Mouse (Mus musculus) forebrain, embryonic 13.5 days (tissue): ENCODE results near the gene Map7. TPM values are rescaled to one million over a fixed set of nuclear protein-coding genes. Genes with fewer than 3 reads are reported as not detected.

Source experiments
- ATAC-seq: fragments of 200-750 bp; cut with Nextera tagmentation; 2 replicates; pipeline ENCODE4 v1.8.0; 2017
- H3K27ac ChIP-seq: fragments of 300-500 bp; sonication (generic); 2 replicates; pipeline ENCODE4 v1.5.1; 2015; ENCODE audit warnings: inconsistent platforms, mild to moderate bottlenecking, moderate library complexity
- H3K27me3 ChIP-seq: fragments of 300-500 bp; sonication (generic); 2 replicates; pipeline ENCODE4 v1.6.1; 2015; ENCODE audit warnings: mild to moderate bottlenecking, inconsistent platforms
- H3K36me3 ChIP-seq: fragments of 300-500 bp; sonication (generic); 2 replicates; pipeline ENCODE4 v1.6.1; 2015; ENCODE audit warnings: mild to moderate bottlenecking, inconsistent platforms; ENCODE audit not compliant: poor library complexity, severe bottlenecking
- H3K4me1 ChIP-seq: fragments of 300-500 bp; sonication (generic); 2 replicates; pipeline ENCODE4 v1.6.1; 2015; ENCODE audit warnings: inconsistent platforms
- H3K4me2 ChIP-seq: fragments of 300-500 bp; sonication (generic); 2 replicates; pipeline ENCODE4 v1.6.1; 2015; ENCODE audit warnings: inconsistent platforms, mild to moderate bottlenecking, moderate library complexity
- H3K4me3 ChIP-seq: fragments of 300-500 bp; sonication (generic); 2 replicates; pipeline ENCODE4 v1.5.1; 2015; ENCODE audit warnings: mild to moderate bottlenecking, inconsistent platforms
- H3K9ac ChIP-seq: fragments of 300-500 bp; sonication (generic); 2 replicates; pipeline ENCODE4 v1.6.1; 2015; ENCODE audit warnings: mild to moderate bottlenecking, inconsistent platforms
- H3K9me3 ChIP-seq: fragments of 300-500 bp; sonication (generic); replicated peaks from 2 replicates; pipeline ENCODE4 v1.6.1; 2016; ENCODE audit warnings: inconsistent platforms
- WGBS: fragments of 180-500 bp; shearing (Covaris S2); methylation state at CpG from one replicate; pipeline ENCODE4 v1.1.7; 2015; 5-methylcytosine and 5-hydroxymethylcytosine counted together
- polyA plus RNA-seq: library from polyadenylated mRNA; unstranded; fragments of >200 nt; fragmentation: Nextera tagmentation; extraction: Ambion mirVana; gene quantifications from 2 replicates; pipeline ENCODE4 v1.2.1, GENCODE M21; 2015

Gene Map7
- polyA plus RNA-seq, 1 experiment from 2014 or later = 4.1 TPM

DNA sequence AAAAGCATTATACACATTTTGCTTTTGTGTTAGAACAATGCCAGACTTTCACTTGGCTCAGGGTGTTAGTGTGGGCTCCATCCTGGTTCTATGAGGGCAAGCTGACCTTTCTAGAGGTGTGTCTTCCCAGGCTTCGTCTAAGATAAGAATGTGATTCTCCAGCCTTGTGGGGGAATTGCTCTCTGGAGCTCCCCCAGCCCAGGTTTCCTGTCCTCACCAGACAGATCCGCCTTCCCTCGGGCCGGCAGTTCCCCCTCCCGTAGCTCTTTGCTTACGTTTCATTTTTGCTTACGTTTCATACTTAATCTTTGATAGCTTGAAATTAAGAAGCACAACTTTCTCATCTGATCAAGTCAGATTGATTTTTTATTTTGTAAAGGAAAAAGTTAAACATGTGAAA is 48.8 kb downstream of the Map7 start:
- H3K9me3 ChIP-seq = no peaks in the 10 kb centered on the region
- H3K4me2 ChIP-seq = no peak overlapping the region
- no peak overlapping the region for H3K4me3 ChIP-seq
- peaks cover 7% of the 10 kb centered on the region; the same call in 1 of the 2 replicates for H3K4me1 ChIP-seq
- H3K27me3 ChIP-seq = no peaks in the 10 kb centered on the region
- no peaks in the 10 kb centered on the region for H3K36me3 ChIP-seq
- no peak overlapping the region for H3K9ac ChIP-seq
- H3K27ac ChIP-seq = no peak overlapping the region
- no peak for ATAC-seq
- 86% methylated on average over 7 of the region's 7 CpGs for WGBS

DNA sequence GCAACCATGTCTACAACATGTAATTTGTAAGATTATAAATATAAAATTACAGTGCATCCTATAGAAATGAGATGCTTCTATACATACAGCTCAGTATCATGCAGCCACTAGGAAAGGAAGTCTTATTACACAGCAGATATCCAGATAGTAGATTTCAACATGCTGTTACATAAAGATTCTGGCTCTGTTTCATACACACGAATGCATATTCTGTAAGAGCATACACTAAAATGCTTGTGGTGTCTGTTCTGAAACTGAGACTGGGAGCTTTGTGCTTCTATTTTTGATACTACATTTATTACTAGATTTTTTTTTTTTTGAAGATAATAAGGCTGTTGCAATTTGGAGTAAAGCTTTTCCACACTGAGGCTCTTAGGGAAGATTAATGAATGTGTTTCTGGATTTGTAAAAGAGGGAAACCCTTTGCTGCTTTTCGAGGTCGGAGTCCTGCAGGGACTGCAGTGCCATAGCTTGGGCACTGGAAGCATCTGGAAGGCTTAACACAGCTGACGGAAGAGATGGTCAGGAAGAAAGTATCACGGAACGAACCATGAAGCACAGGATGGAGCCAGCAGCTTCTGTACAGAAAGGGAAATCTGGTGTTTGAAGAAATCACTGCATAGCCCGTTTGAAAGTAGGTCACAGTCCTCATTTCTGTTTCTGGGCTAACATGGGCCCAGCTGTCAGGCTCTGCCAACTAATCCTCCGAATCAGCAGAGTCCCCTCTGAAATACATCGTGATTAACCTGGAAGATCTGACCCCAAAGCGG is 50.9 kb downstream of the Map7 start:
- H3K9me3 ChIP-seq = no peaks in the 10 kb centered on the region
- H3K4me3 ChIP-seq = no peak overlapping the region
- no peak overlapping the region for H3K27ac ChIP-seq
- no peaks in the 10 kb centered on the region for H3K27me3 ChIP-seq
- H3K4me1 ChIP-seq = peaks cover 8% of the 10 kb centered on the region; the same call in 1 of the 2 replicates
- ATAC-seq = no peak
- H3K9ac ChIP-seq = no peak overlapping the region
- 75% methylated on average over 10 of the region's 10 CpGs for WGBS
- no peaks in the 10 kb centered on the region for H3K36me3 ChIP-seq
- H3K4me2 ChIP-seq = no peak overlapping the region

DNA sequence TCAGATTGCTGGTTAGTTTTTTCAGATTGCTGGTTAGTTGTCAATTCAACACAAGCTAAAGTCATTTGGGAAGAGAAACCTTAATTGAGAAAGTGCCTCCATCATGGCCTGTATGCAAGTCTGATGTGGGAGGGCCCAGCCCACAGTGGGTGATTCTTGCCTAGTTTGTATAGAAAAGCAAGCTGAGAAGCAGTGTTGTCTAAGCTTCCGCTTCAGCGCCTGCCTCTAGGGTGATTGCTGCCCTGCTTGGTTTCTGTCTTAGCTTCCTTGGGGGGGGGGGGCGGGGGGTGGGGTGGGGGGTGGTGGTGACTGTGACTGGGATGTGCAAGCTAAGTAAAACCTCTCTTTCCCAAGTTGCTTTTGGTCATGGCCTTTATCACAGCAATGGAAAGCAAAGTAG is 53.0 kb downstream of the Map7 start:
- Histone ChIP-seq H3K27me3 (no peaks in the 10 kb centered on the region), H3K4me2 (no peak overlapping the region), H3K9ac (no peak overlapping the region), H3K9me3 (no peaks in the 10 kb centered on the region), H3K36me3 (no peaks in the 10 kb centered on the region), H3K27ac (no peak overlapping the region), H3K4me3 (no peak overlapping the region), H3K4me1 (peaks cover 20% of the 10 kb centered on the region)
- ATAC-seq = 0 out of 2 replicates have a peak, but pooled peaks have one; percentile 41
- WGBS = 13% methylated on average over 3 of the region's 3 CpGs

DNA sequence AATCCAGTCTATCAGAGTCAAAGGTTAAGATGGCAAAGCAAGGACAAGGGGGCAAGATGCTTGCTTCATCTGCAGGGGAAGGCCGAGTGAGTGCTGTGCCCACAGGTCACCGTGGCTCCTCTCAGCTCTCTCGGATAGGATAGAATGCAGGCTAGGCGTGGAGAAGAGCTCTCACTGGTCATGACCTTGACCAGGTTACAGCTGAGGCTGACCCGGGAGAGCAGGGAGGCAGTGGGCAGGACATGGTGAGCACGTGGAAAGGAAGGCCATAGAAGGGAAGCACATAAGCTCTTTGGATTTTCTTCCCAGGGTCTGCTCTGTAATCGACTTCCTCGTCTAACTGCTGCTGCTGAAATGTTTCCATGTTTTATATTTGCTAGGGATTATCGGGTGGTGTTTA is 53.9 kb downstream of the Map7 start:
- no peak overlapping the region for H3K9ac ChIP-seq
- no peak overlapping the region for H3K4me2 ChIP-seq
- ATAC-seq = no peak
- no peaks in the 10 kb centered on the region for H3K27me3 ChIP-seq
- H3K4me3 ChIP-seq = no peak overlapping the region
- H3K27ac ChIP-seq = no peak overlapping the region
- no peaks in the 10 kb centered on the region for H3K9me3 ChIP-seq
- WGBS = 76% methylated on average over 9 of the region's 9 CpGs
- H3K4me1 ChIP-seq = peaks cover 20% of the 10 kb centered on the region
- no peaks in the 10 kb centered on the region for H3K36me3 ChIP-seq

- H3K27me3 ChIP-seq = no peaks in the 10 kb centered on the region
- 48% methylated on average over 6 of the region's 6 CpGs for WGBS
- H3K4me1 ChIP-seq = peaks cover 20% of the 10 kb centered on the region
- ATAC-seq = no peak
- no peak overlapping the region for H3K4me3 ChIP-seq
- no peaks in the 10 kb centered on the region for H3K9me3 ChIP-seq
- no peaks in the 10 kb centered on the region for H3K36me3 ChIP-seq
- no peak overlapping the region for H3K9ac ChIP-seq
- H3K27ac ChIP-seq = no peak overlapping the region
- no peak overlapping the region for H3K4me2 ChIP-seq
These were observed 54.5 kb downstream of the Map7 start for GRCm38 (mm10) chr10:20202818-20203217.

- Histone ChIP-seq H3K4me1 (peaks cover 20% of the 10 kb centered on the region), H3K9me3 (no peaks in the 10 kb centered on the region), H3K4me3 (no peak overlapping the region), H3K4me2 (no peak overlapping the region), H3K27me3 (no peaks in the 10 kb centered on the region), H3K36me3 (no peaks in the 10 kb centered on the region), H3K9ac (no peak overlapping the region), H3K27ac (no peak overlapping the region)
- 93% methylated on average over 6 of the region's 6 CpGs for WGBS
- ATAC-seq = no peak
These were observed 55.2 kb downstream of the Map7 start for GRCm38 (mm10) chr10:20203502-20203901.

DNA sequence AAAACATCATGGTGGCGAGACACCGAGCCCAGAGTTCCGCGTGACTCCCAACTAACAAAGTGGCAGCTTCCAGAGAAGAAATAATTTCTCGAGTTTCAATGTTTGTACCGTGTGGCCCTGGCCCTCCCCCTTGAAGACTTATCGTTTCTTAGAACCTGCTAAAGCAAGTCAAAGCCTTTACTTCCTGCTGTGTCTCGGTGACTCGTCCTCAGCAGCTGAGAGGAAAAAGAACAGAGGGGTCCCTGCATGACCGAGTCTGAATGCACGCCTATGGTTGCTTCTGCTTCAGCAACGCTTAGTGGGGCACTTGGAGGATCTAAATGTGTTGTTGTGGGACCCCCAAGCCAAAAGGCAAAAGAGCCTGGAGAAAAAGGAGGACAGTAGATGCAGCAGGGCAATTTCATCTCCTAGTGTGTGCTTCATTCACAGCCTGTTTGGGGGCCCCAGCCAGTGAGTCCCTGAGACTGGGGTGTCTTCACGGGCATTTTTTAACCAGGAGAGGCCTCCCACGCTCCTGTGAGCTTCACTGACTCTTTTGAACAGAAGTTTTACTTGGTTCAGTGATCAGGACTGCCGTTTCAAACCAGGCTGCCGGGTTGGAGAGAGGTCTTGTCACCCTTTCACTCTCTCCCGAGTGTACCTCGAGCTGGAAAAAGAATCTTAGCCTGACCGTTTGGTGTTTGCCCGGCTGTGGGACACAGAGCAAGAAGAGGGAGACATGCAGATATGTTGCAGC is 56.6 kb downstream of the Map7 start:
- Histone ChIP-seq H3K4me3 (peak overlapping the region; percentile 7; the same call in 1 of the 2 replicates), H3K4me1 (peaks cover 20% of the 10 kb centered on the region), H3K4me2 (peak overlapping the region; percentile 35), H3K9me3 (no peaks in the 10 kb centered on the region), H3K9ac (no peak overlapping the region), H3K27me3 (no peaks in the 10 kb centered on the region), H3K36me3 (no peaks in the 10 kb centered on the region), H3K27ac (no peak overlapping the region)
- WGBS = 20% methylated on average over 20 of the region's 20 CpGs
- ATAC-seq = 0 out of 2 replicates have a peak, but pooled peaks have one; percentile 16

DNA sequence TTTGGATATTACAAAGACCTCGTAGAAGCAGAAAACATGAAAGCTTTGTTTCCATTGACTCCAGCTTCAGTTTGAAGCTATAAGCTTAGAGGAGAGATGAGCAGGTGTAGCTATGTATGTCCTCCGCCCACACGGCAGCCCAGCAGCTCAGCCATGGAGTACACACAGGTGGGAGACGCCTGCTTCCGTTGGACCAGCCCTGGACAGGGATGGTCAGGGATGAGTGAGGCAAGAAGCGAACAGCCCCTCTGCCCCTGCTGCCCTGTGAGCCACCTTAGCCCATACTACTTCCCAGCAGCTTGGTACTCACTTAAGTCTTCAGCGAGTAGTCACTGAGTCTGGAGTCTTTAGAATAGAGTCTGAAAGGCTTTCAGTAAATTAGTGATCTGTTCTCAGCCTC is 58.7 kb downstream of the Map7 start:
- H3K4me1 ChIP-seq = peaks cover 14% of the 10 kb centered on the region
- no peak overlapping the region for H3K4me3 ChIP-seq
- H3K27me3 ChIP-seq = no peaks in the 10 kb centered on the region
- no peak overlapping the region for H3K4me2 ChIP-seq
- no peak overlapping the region for H3K27ac ChIP-seq
- no peak for ATAC-seq
- H3K36me3 ChIP-seq = no peaks in the 10 kb centered on the region
- H3K9ac ChIP-seq = no peak overlapping the region
- 73% methylated on average over 7 of the region's 7 CpGs for WGBS
- H3K9me3 ChIP-seq = no peaks in the 10 kb centered on the region

GRCm38 (mm10) chr10:20209609-20210341 is 61.5 kb downstream of the Map7 start:
- H3K4me3 ChIP-seq = no peak overlapping the region

DNA sequence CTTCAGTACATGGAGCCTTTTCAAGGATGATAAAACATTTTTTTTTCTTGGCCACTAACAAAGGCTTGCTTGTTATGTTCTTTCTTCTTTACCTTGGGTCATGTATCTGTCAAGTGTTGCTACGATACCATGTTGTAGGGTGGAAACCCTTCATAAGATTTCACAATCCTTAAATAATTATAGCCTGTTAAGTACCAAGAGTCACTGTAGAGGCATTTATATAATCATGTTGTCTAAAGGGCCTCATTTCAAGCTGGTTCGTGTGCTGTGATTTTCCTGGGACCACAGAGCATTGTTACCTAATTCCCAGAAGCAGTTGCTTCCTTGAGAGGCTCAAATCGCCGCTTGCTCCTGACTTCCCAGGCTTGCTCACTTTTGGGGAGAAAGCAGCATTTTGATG is 66.1 kb downstream of the Map7 start:
- Histone ChIP-seq H3K4me1 (no peaks in the 10 kb centered on the region), H3K9me3 (no peaks in the 10 kb centered on the region)
- 77% methylated on average over 4 of the region's 4 CpGs for WGBS

More at GRCm38 (mm10) chr10:20209609-20210341, 61.5 kb downstream of the Map7 start:
- Histone ChIP-seq H3K4me1 (peaks cover 9% of the 10 kb centered on the region), H3K9me3 (no peaks in the 10 kb centered on the region), H3K4me2 (no peak overlapping the region), H3K36me3 (no peaks in the 10 kb centered on the region), H3K27ac (no peak overlapping the region), H3K27me3 (no peaks in the 10 kb centered on the region), H3K9ac (no peak overlapping the region)
- ATAC-seq = no peak
- 93% methylated on average over 5 of the region's 5 CpGs for WGBS

GRCm38 (mm10) chr10:20216982-20217381 is 68.7 kb downstream of the Map7 start:
- H3K27me3 ChIP-seq = no peaks in the 10 kb centered on the region
- no peak overlapping the region for H3K27ac ChIP-seq
- WGBS = 87% methylated on average over 6 of the region's 6 CpGs
- H3K9me3 ChIP-seq = no peaks in the 10 kb centered on the region
- H3K4me1 ChIP-seq = 0 out of 2 replicates have a peak, but pooled peaks cover 4% of the 10 kb centered on the region
- no peak for ATAC-seq
- no peaks in the 10 kb centered on the region for H3K36me3 ChIP-seq
- H3K4me2 ChIP-seq = no peak overlapping the region
- H3K4me3 ChIP-seq = no peak overlapping the region
- H3K9ac ChIP-seq = no peak overlapping the region

More for the DNA sequence above, 66.1 kb downstream of the Map7 start:
- Histone ChIP-seq H3K36me3 (no peaks in the 10 kb centered on the region), H3K9ac (no peak overlapping the region), H3K4me2 (no peak overlapping the region), H3K27ac (no peak overlapping the region), H3K4me3 (no peak overlapping the region), H3K27me3 (no peaks in the 10 kb centered on the region)
- ATAC-seq = no peak

GRCm38 (mm10) chr10:20218866-20219265 is 70.6 kb downstream of the Map7 start:
- Histone ChIP-seq H3K9ac (no peak overlapping the region), H3K4me1 (0 out of 2 replicates have a peak, but pooled peaks cover 4% of the 10 kb centered on the region), H3K27me3 (no peaks in the 10 kb centered on the region), H3K4me3 (no peak overlapping the region), H3K36me3 (no peaks in the 10 kb centered on the region), H3K9me3 (no peaks in the 10 kb centered on the region), H3K27ac (no peak overlapping the region), H3K4me2 (no peak overlapping the region)
- 83% methylated on average over 4 of the region's 4 CpGs for WGBS
- no peak for ATAC-seq
